Mouse (Mus musculus) gastrocnemius, postnatal 25 days (tissue): ENCODE measurements around the gene Btla. TPM values are rescaled to one million over a fixed set of nuclear protein-coding genes. Genes with fewer than 3 reads are reported as not detected.

Experiments
- DNase-seq: peaks from one replicate; pipeline ENCODE4 v3.0.0; 2022
- total RNA-seq, 2 experiments: library from RNA; stranded (reverse); gene quantifications; 1 replicate in 1 of 2; 2 replicates in 1 of 2; pipeline ENCODE4 v1.2.3; 2021

Btla gene
- total RNA-seq, 2 experiments from 2014 or later = 0.23 TPM; not detected in 1

DNA sequence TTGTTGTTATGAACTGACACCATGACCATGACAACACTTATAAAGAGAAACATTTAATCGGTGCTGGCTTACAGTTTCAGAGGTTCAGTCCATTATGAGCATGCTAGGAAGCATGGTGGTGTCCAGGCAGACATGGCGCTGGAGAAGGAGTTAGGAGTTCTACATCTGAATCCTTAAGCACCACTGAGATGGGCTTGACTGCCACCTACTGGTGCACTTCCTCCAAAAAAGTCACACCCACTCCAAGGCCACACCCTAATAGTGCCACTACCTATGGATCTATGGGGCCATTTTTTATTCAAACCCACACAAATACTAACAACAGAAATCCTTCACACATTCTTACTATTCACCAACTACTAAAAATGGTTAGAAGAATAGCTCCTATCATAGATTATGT, 35.5 kb downstream of the Btla start:
- no peak for DNase-seq

DNA sequence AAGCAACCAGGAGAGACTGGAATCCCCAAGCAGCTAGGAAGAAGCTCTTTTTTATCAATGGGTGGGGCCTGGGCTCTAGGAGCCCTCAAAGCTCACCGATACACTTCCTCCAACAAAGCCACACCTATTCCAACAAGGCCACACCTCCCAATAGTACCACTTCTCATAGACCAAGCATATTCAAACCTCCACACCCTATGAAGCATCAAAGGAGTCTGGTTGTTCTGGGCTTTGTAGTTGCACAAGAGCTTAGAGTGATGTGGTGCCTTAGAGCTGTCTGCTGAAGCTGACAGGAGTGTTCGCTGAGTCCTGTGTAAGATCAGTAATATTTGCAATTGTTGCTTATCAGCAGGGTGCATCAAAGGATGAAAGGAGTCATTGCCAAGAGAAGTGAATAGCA, 37.2 kb downstream of the Btla start:
- DNase-seq = no peak

DNA sequence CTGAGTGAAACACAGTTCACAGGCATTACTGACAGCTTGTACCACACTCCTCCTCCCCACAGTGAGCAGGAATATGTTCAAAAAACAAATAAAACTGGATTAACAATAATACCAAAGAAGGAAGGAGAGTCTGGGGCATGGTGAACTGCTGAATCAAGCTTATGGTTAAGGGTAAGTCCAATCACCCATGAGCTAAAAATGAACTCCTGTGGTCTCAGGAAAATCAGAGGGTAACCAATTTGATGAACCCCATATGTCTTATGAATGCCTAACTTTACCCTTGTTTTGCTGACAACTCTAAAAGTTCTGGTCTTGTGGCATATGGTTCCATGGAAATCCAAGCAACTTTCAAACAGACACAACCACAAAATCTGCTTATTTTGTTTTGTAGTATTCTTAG, 37.9 kb downstream of the Btla start:
- DNase-seq = no peak

GRCm38 (mm10) chr16:45269886-45270285, 45.8 kb downstream of the Btla start:
- DNase-seq = peak; percentile 8

- no peak for DNase-seq
These were observed 59.0 kb downstream of the Btla start for GRCm38 (mm10) chr16:45283093-45283492.

- no peak for DNase-seq
These were observed 73.7 kb downstream of the Btla start for GRCm38 (mm10) chr16:45297806-45298205.

Other genes with a start within 250 kb of the Btla start
- gene Ccdc80, start 130.9 kb upstream of the Btla start, total RNA-seq = 10 to 100 TPM; 25.1 to 75.4 TPM
- 1 to 10 TPM; 4.8 to 5.9 TPM for gene Slc35a5, start 65.6 kb upstream of the Btla start, total RNA-seq
- 10 to 100 TPM; 18.4 to 19.2 TPM for gene Atg3, start 65.5 kb upstream of the Btla start, total RNA-seq
- 10 to 100 TPM; 19.6 to 20.7 TPM for gene Cd200, start 184.7 kb downstream of the Btla start, total RNA-seq